Mouse (Mus musculus) embryonic facial prominence, embryonic 13.5 days (tissue): ENCODE measurements around the gene Dync1i2. TPM values are rescaled to one million over a fixed set of nuclear protein-coding genes. Genes with fewer than 3 reads are reported as not detected.
A peak's percentile ranks its signal among the peaks of the same experiment; 100 is the strongest.

ENCODE experiments used
- ATAC-seq: fragments of 200-750 bp; cut with Nextera tagmentation; 2 replicates; pipeline ENCODE4 v1.8.0; 2017; ENCODE audit warnings: low read depth; ENCODE audit not compliant: insufficient number of reproducible peaks, insufficient read depth, low FRiP score, low TSS enrichment
- H3K27ac ChIP-seq: fragments of 300-500 bp; sonication (generic); 2 replicates; pipeline ENCODE4 v1.5.1; 2015; ENCODE audit warnings: moderate library complexity, mild to moderate bottlenecking, inconsistent platforms
- H3K27me3 ChIP-seq: fragments of 300-500 bp; sonication (generic); 2 replicates; pipeline ENCODE4 v1.6.1; 2015; ENCODE audit warnings: mild to moderate bottlenecking, inconsistent platforms
- H3K36me3 ChIP-seq: fragments of 300-500 bp; sonication (generic); 2 replicates; pipeline ENCODE4 v1.6.1; 2015; ENCODE audit warnings: mild to moderate bottlenecking, inconsistent platforms
- H3K4me1 ChIP-seq: fragments of 300-500 bp; sonication (generic); 2 replicates; pipeline ENCODE4 v1.6.1; 2015; ENCODE audit warnings: inconsistent platforms
- H3K4me2 ChIP-seq: fragments of 300-500 bp; sonication (generic); 2 replicates; pipeline ENCODE4 v1.6.1; 2015; ENCODE audit warnings: moderate library complexity, mild to moderate bottlenecking, inconsistent platforms
- H3K4me3 ChIP-seq: fragments of 300-500 bp; sonication (generic); 2 replicates; pipeline ENCODE4 v1.5.1; 2015; ENCODE audit warnings: mild to moderate bottlenecking, inconsistent platforms
- H3K9ac ChIP-seq: fragments of 300-500 bp; sonication (generic); 2 replicates; pipeline ENCODE4 v1.6.1; 2015; ENCODE audit warnings: mild to moderate bottlenecking, inconsistent platforms
- H3K9me3 ChIP-seq: fragments of 300-500 bp; sonication (generic); 2 replicates; pipeline ENCODE4 v1.6.1; 2016; ENCODE audit warnings: inconsistent platforms
- WGBS: fragments of 180-500 bp; shearing (Covaris S2); methylation state at CpG from one replicate; pipeline ENCODE4 v1.1.7; 2015; ENCODE audit warnings: mixed read lengths; 5-methylcytosine and 5-hydroxymethylcytosine counted together
- polyA plus RNA-seq: library from polyadenylated mRNA; unstranded; fragments of >200 nt; fragmentation: Nextera tagmentation; extraction: Ambion mirVana; gene quantifications from 2 replicates; pipeline ENCODE4 v1.2.1, GENCODE M21; 2015

The Dync1i2 gene
- 110 and 120 TPM in 2 replicates for polyA plus RNA-seq

DNA sequence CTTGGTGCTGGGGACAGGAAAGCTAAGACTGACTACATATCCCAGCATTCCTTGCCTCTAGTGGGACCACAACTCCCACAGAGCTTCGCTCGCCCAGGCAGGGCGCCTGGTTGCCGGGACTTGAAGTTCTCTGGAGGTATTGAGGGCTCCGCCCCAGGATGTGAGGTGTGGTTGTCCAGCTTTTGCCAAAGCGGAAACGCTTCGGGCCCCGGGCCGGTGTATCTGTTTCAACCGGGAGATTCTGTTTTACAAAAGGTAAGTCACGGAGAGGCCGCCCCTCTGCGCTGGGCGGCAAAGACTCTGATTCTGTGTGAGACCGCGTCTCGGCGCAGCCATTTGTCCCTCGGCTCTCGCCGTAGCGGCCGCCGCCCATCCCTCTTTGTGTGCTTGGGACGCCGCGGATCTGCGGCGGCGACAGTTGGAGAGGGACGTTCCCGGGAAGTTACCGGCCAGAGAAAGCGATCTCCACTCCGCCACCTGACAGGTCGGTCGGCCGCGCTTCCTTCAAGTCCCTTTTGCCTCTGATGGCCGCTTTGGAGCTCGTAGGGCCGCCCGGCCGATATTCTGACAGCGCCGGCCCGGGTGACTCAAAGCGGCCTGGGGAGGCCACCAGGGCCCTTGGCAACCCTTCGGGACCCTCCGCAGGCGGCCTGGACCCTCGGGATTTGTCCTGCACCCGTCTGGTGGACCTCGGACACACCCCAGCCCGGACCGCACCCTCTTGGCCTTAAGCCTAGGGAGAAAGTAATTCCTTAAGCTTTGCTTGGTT, at the start of gene Dync1i2:
Gene Dync1i2 (plus strand): TSS at position 116 of the 769 bp plus-strand sequence.
- Histone ChIP-seq H3K4me2 (peak within 1 kb of the TSS; percentile 63), H3K27me3 (no peaks in the 10 kb centered on the region), H3K9ac (peak within 1 kb of the TSS; percentile 96), H3K4me3 (peak within 1 kb of the TSS; percentile 97), H3K4me1 (peaks cover 7% of the 10 kb centered on the region), H3K36me3 (peaks cover 19% of the 10 kb centered on the region), H3K27ac (peak within 1 kb of the TSS; percentile 89), H3K9me3 (no peaks in the 10 kb centered on the region)
- under 1% methylated on average over 57 of the region's 57 CpGs for WGBS
- ATAC-seq: peak; percentile 99

DNA sequence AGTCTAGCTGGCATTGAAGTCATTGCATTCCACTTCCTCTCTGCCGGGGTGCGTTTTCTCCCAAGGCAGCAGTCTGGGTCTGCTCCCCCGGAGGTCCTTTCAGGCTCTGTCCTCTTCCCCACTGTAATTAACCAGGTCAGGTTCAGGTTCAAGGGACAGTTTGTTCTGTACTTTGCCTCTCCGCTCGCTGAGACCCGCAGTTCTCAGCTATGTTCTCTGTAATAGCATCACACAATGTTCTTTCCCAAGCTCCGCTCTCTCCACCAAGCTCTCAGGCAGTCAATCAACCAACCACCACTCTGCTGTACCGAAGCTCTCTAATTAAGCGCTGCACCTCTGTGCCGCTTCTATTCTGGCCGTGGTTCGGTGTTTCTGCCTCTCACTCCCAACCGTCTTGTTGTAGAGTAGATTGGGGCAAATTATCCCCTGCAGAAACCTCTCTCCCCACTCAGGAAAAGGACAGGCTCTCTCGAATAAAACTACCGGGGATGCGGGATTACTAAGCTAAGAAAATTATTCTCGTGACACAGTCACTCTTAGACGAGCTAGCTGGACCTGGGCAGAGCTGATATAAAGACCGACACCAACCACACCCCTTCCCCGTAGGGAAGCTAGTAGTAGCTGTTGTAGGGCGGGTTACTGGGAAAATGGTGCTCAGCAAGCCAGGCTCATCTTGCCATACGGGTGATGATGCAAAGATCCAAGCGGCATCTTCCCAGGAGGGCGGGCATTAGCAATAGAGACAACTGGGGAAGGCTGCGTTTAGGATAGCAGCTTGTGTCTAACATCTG, 48.5 kb upstream of the Dync1i2 start:
- WGBS: 72% methylated on average over 25 of the region's 25 CpGs
- no peak for ATAC-seq
- no peaks in the 10 kb centered on the region for H3K27me3 ChIP-seq
- H3K9me3 ChIP-seq: no peaks in the 10 kb centered on the region
- H3K4me1 ChIP-seq: peaks cover 10% of the 10 kb centered on the region; the same call in 1 of the 2 replicates
- H3K27ac ChIP-seq: no peak overlapping the region
- no peak overlapping the region for H3K4me2 ChIP-seq
- no peak overlapping the region for H3K4me3 ChIP-seq
- no peak overlapping the region for H3K9ac ChIP-seq
- no peaks in the 10 kb centered on the region for H3K36me3 ChIP-seq

DNA sequence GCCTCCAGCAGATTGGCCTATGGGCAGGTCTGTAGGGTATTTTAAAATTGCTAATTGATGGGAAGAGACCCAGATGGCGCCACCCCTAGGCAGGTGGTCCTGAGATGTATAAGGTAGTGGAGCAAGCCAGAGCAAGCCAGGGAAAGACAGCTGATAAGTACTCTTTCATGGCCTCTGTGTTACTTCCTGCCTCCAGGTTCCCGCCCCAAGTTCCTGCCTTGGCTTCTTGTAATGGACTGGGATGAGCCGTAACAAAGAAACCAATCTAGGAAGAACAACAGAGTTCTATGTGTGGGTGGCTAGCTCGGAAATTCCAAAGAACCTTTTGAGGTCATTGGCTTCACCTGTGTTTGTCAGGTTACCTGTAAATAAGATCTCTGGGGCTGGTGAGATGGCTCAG, 44.3 kb upstream of the Dync1i2 start:
- Histone ChIP-seq H3K9me3 (no peaks in the 10 kb centered on the region), H3K27ac (no peak overlapping the region), H3K9ac (no peak overlapping the region), H3K4me3 (no peak overlapping the region), H3K27me3 (no peaks in the 10 kb centered on the region), H3K4me1 (peaks cover 19% of the 10 kb centered on the region; the same call in 1 of the 2 replicates), H3K36me3 (no peaks in the 10 kb centered on the region), H3K4me2 (no peak overlapping the region)
- WGBS: 68% methylated on average over 4 of the region's 4 CpGs
- no peak for ATAC-seq

DNA sequence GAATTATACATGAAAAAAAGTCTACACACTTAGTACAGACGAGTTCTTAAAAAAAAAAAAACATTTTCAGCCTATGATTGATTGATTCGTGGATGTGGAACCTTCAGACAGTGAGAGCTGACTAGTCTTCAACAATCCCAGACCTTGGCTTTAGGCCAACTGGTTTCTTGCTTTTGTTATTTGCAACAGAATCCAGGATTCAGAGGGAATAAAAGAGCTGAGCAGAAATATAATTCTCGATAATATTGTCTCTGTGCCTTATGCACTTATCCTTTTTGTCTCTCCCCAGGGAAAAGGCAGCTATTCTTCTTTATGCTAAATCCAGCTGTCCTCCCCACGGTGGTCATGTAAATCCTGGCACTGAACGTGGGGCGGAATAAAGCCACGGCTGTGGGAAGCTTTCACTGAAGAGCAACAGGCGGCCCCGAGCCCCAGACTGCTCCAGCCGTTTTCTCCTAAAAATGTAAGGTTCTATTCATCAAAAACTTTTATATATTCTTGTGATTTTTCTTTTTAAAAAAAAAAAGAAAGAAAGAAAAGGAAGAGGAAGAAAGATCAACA, 43.0 kb upstream of the Dync1i2 start:
- no peaks in the 10 kb centered on the region for H3K9me3 ChIP-seq
- H3K4me2 ChIP-seq: no peak overlapping the region
- H3K27ac ChIP-seq: no peak overlapping the region
- no peak for ATAC-seq
- no peak overlapping the region for H3K9ac ChIP-seq
- H3K27me3 ChIP-seq: no peaks in the 10 kb centered on the region
- H3K36me3 ChIP-seq: no peaks in the 10 kb centered on the region
- H3K4me1 ChIP-seq: peaks cover 15% of the 10 kb centered on the region; the same call in 1 of the 2 replicates
- whole genome bisulfite sequencing: 36% methylated on average over 10 of the region's 10 CpGs
- H3K4me3 ChIP-seq: no peak overlapping the region

DNA sequence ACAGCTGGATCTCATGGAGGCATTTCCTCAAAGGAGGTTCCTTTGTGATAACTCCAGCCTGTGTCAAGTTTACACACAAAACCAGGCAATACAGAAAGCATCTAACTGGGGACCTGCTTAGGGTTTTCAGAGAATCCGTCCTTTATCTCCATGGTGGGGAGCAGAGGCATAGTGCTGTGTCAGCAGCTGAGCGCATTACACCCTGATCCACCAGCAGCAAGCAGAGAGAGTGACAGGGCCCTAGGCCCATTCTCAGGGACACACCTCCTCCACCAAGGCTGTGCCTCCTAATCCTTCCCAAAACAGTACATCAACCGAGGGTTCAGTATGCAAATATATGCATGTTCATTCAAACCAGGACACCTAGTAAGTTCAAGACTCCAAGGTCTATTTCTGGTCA, 38.5 kb upstream of the Dync1i2 start:
- H3K36me3 ChIP-seq: no peaks in the 10 kb centered on the region
- no peak overlapping the region for H3K4me2 ChIP-seq
- H3K27me3 ChIP-seq: no peaks in the 10 kb centered on the region
- no peak overlapping the region for H3K27ac ChIP-seq
- H3K9me3 ChIP-seq: no peaks in the 10 kb centered on the region
- H3K9ac ChIP-seq: no peak overlapping the region
- ATAC-seq: no peak
- no peak overlapping the region for H3K4me3 ChIP-seq
- H3K4me1 ChIP-seq: peaks cover 15% of the 10 kb centered on the region; the same call in 1 of the 2 replicates
- WGBS: 43% methylated on average over 3 of the region's 3 CpGs

DNA sequence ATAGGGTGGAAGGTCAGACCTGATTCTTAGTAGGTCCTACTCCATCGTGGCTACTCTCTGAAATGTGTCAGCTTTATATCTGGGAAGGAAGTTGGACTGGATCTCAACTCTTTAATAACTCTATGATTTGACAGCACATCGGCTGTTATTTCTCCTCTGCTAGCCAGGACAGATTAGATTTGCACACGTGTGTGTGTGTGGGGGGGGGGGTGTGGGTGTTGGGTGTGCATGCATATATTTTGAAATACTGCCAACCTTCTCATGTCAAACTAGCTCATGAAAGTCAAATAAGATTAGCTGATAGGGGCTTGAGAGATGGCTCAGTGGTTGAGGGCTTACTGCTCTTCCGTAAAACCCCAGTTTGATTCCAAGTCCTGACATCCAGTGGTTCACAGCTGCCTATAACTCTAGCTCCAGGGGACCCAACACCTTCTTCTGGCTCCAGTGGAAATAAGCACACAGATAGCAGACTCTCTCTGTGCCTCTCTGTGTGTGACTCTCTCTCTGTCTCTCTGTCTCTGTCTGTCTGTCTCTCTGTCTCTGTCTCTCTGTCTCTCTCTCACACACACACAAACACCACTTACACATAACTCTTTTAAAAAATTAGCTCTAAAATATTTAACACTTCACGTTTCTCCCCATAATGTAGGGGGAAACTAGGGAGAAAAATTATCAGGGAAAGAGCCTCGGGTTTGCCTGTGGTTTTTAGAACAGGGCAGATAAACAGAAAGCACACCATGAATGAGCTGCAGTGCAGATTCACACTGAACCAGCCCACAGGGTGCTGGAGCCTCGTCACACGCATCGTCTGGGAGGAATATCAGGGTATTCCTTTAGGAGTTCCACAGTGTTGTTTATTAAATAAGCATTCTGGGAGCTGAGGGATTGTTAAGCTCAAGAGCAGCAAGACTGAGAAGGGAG, 34.9 kb upstream of the Dync1i2 start:
- Histone ChIP-seq H3K9me3 (no peaks in the 10 kb centered on the region), H3K4me1 (peaks cover 11% of the 10 kb centered on the region), H3K4me3 (no peak overlapping the region), H3K36me3 (no peaks in the 10 kb centered on the region), H3K27ac (no peak overlapping the region), H3K27me3 (no peaks in the 10 kb centered on the region), H3K9ac (no peak overlapping the region), H3K4me2 (no peak overlapping the region)
- no peak for ATAC-seq
- 62% methylated on average over 9 of the region's 9 CpGs for WGBS

DNA sequence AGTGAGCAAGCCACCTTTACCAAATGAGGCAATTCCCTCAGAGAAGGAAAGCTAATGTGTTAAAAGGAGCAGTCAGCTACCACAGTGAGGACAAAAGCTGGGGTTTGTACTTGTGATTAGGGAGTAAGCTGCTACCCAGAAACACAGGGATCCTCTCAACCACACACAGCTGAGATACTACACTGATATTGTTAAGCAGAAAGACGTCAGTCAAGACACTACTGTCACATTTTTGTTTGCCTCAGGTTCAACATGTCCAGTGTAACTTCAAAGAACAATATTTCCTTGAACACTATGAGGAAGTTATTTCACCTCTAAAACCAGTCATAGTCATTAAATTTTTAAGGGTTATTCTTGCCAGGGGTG, 34.3 kb upstream of the Dync1i2 start:
- peaks cover 11% of the 10 kb centered on the region for H3K4me1 ChIP-seq
- no peak for ATAC-seq
- WGBS: 69% methylated on average over 1 of the region's 1 CpGs
- H3K36me3 ChIP-seq: no peaks in the 10 kb centered on the region
- no peak overlapping the region for H3K4me3 ChIP-seq
- no peaks in the 10 kb centered on the region for H3K9me3 ChIP-seq
- no peak overlapping the region for H3K27ac ChIP-seq
- H3K27me3 ChIP-seq: no peaks in the 10 kb centered on the region
- H3K4me2 ChIP-seq: no peak overlapping the region
- H3K9ac ChIP-seq: no peak overlapping the region

DNA sequence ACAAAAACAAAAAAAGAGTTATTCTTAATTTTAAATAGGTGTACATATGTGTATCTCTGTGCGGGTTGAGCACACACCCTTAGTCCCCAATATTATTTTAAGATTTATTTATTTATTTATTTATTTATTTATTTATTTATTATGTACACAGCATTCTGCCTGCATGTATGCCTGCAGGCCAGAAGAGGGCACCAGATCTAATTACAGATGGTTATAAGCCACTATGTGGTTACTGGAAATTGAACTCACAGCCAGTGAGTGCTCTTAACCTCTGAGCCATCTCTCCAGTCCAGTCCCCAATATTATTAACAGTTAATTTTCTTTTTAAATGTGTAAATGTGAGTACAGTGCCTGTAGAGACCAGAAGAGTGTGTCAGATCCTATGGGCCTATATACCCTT, 33.7 kb upstream of the Dync1i2 start:
- H3K27me3 ChIP-seq: no peaks in the 10 kb centered on the region
- no peak overlapping the region for H3K4me2 ChIP-seq
- no peaks in the 10 kb centered on the region for H3K9me3 ChIP-seq
- H3K9ac ChIP-seq: no peak overlapping the region
- no peak overlapping the region for H3K27ac ChIP-seq
- no peaks in the 10 kb centered on the region for H3K36me3 ChIP-seq
- 97% methylated on average over 1 of the region's 1 CpGs for WGBS
- no peak overlapping the region for H3K4me3 ChIP-seq
- H3K4me1 ChIP-seq: peaks cover 10% of the 10 kb centered on the region
- no peak for ATAC-seq

DNA sequence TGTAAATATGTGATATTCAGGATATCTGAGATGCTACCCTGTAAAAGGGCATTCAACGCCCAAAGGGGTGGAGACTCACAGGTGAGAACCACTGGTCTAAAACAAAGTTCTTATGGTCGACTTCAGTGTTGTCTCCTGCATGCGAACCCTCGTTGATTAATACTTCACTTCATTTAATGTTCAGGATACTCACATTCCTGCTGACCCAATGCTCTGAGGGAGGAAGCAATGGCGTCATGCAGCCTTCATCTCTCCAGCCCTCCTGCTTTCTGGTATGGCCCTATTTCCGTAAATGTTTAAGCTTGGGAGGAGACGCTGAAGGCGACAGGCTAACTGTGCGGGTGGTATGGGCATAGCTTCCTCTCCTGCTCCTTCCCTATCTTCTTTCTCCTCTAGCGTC, 31.8 kb upstream of the Dync1i2 start:
- Histone ChIP-seq H3K27ac (no peak overlapping the region), H3K9ac (no peak overlapping the region), H3K9me3 (no peaks in the 10 kb centered on the region), H3K36me3 (no peaks in the 10 kb centered on the region), H3K4me1 (peaks cover 7% of the 10 kb centered on the region), H3K4me3 (no peak overlapping the region), H3K4me2 (no peak overlapping the region), H3K27me3 (no peaks in the 10 kb centered on the region)
- WGBS: 87% methylated on average over 10 of the region's 10 CpGs
- ATAC-seq: no peak

DNA sequence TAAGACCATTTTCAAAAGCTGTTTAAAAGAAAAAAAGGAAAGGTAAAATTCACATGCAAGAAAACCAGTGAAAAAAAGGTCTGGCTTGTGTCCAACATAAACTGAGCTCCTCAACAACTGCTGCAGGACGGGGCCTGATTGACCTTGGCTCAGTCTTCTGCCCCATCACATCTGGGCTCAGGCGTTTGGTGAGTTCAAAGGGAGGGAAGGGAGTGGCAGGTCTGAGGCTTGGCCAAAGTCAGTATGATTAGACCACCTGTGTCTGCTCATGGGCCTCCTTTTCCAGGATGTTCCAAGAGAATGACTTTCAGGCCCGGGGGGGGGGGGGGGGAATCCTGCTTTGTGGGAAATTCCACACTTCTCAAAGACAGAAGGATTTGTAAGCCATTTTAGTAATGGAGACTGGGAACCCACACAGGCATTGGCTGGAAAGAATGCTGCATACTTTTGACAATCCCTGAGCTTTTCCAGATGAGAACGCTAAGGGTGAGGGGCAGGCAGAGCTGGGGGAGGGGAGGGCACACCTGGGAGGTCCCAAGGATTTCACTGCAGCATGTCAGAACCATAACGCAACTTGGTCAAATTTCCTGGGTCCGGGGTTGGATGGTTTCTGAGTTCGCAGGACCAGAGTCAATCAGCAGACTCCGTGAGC, 30.8 kb upstream of the Dync1i2 start:
- no peak overlapping the region for H3K9ac ChIP-seq
- H3K4me3 ChIP-seq: no peak overlapping the region
- H3K36me3 ChIP-seq: no peaks in the 10 kb centered on the region
- H3K27ac ChIP-seq: no peak overlapping the region
- peaks cover 7% of the 10 kb centered on the region for H3K4me1 ChIP-seq
- no peaks in the 10 kb centered on the region for H3K27me3 ChIP-seq
- no peak overlapping the region for H3K4me2 ChIP-seq
- no peaks in the 10 kb centered on the region for H3K9me3 ChIP-seq
- 42% methylated on average over 8 of the region's 8 CpGs for WGBS
- ATAC-seq: no peak

DNA sequence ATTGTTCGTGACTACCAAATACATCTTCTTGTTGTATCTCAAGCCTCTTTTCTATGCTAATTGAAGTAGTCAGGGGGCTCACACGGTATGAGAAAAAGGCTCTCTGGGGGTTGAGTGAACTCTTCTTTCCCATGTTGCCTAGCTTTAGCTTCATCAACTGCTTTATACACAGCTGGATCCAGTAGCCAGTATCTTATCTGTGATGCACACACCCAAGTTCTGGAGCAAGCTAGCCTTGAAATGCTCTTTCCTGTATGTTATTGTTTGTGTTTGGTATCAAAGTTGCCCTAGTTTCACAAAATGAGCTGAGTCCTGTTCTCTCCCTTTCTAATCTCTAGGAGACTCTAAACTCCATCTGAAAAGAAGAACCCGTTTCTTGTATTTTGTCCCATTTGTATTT, 23.6 kb upstream of the Dync1i2 start:
- H3K9ac ChIP-seq: no peak overlapping the region
- no peak for ATAC-seq
- no peak overlapping the region for H3K4me2 ChIP-seq
- WGBS: 70% methylated on average over 3 of the region's 3 CpGs
- H3K4me3 ChIP-seq: no peak overlapping the region
- H3K27ac ChIP-seq: no peak overlapping the region
- H3K36me3 ChIP-seq: no peaks in the 10 kb centered on the region
- H3K9me3 ChIP-seq: no peaks in the 10 kb centered on the region
- H3K27me3 ChIP-seq: peaks cover 13% of the 10 kb centered on the region; the same call in 1 of the 2 replicates
- H3K4me1 ChIP-seq: peaks cover 18% of the 10 kb centered on the region
